Mouse (Mus musculus) neural tube, embryonic 10.5 days (tissue): ENCODE results near the gene Tecpr2.

ENCODE experiments used
- DNase-seq: peaks from one replicate; pipeline ENCODE4 v3.0.0-alpha.2; 2017; ENCODE audit warnings: low spot score; ENCODE audit errors: extremely low spot score

Tecpr2 gene

DNA sequence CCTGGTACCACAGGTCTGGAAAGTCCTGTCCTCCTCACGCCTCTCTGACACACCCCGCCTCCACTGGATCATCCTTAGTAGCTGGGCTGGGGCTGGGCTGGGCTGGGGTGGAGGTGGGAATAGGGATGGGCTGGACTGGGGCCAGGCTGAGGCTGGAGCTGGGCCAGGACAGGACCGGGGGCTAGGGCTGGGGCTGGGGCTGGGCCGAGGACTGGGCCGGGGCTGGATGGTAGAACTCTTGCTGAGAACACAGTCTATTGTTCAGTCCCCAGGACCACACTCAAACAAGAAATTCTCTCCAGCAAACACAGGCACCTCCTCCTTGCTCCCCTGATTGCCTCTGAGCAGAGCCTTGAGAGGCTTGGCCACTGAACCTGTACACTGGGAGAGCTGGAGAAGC lies 117.3 kb downstream of the Tecpr2 start:
- DNase-seq, result no peak

- DNase-seq, result no peak
These were observed 118.4 kb downstream of the Tecpr2 start for GRCm38 (mm10) chr12:111007134-111008103.

DNA sequence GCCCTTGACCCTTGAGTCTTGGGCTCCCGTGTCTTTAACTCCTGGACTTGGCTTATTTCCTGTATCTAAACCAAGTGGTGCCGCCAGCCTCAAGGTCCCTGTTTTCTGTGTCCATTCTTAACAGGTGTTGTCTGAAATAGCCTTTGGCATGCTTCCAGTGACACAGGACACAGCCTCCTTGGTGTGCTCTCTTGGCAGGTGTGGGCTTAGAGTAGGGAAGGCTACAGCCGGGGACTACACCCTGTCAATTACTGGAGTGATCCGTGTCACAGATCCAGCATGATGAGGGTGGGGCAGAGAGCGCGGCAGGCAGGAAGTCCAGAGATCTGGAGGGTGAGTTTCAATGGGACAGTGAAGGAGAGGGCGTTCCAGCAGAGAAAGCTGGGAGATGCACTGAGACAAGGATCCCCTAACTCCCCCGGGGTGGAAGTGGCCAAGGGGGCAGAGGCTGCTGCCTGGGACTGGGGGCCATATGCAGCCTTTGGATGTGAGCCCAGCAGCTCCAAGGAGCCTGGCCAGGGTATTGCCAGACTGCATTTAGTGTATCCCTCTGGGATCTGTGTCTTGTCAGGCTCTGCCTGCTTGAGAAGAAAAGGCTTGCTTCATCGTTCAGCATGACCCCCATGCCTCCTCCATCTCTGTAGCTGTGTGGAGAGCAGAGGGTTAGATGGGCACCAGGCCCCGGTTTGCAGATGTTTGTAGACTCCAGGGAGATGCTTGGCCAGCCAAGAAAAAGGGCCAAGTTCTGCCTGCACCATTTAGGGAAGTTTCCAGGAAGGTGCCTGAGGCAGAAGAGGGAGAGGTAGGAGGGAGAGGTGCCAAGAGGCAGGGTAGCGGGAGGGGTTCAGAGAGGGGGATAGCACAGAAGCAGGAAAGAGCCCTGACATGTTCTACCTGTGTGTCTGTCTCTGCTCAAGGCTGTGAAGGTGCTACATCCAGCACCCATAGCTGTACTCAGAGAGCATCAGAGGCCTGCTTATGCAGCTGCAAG lies 119.7 kb downstream of the Tecpr2 start:
- DNase-seq, result no peak

DNA sequence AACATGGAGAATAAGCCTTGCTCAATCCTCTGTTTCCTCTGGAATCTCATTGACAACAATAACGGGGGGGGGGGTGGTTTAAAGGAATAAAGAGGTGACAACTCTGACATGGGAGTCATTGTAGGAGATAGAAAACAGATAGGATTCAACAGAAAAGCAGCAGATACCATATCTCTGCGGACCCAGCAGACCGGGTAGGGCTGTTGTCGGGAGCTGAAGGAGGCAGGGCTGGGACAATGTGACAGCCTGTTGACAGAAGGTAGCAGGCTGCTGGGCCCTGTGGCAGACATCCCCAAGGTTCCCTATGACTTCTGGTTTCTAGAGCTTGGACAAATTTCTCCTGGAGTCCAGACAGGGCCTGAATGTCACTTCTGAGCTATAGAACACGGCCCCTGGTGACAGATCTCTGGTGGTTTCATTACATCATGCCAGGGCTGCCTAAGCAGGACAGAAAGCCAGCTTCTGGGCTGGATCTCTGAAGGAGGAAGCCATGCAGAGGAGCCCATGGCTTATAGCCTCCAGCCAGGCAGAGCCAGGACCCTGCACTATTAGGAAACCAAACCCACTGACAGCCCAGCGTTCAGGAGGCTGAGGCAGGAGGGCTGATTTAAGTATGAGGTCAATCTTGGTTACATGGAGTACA lies 120.7 kb downstream of the Tecpr2 start:
- DNase-seq, result no peak

DNA sequence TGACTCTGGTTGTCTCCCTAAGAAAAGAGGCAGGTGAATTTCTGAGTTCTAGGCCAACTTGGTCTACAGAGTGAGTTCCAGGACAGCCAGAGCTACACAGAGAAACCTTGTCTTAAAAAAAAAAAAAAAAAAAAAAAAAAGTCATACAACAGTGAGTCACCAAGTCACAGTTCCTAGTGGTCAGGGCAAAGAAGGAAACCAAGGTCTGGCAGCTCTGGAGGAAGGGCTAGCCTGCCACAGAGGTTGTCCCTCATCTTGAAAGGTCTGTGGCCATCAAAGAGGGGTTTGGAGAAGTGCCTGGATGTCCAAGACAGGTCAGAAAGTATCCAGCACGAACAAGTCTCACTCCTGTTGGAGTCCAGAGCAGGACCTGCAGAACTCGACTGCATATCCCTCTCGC lies 127.7 kb downstream of the Tecpr2 start:
- DNase-seq, result no peak

DNA sequence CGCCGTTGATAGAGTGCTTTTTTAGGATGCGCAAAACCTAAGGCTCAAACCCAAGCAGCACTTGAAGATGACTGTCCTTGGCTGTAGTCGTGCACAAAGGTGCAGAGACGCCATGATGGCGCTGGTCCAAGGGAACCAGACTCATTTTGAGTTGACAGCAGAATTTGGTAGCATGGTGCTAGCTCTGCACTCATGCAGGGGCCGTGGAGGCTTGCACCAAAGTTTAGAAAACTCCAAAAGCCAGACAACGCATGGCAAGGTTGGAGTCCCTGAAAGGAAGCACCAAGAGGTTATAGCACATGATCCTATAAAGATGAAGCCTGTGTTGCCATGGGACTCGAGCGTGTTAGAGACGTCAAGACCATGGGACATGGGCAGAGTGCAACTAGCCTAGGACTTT lies 129.0 kb downstream of the Tecpr2 start:
- DNase-seq, result no peak

- no peak for DNase-seq
These were observed 130.0 kb downstream of the Tecpr2 start for GRCm38 (mm10) chr12:111019086-111019485.

DNA sequence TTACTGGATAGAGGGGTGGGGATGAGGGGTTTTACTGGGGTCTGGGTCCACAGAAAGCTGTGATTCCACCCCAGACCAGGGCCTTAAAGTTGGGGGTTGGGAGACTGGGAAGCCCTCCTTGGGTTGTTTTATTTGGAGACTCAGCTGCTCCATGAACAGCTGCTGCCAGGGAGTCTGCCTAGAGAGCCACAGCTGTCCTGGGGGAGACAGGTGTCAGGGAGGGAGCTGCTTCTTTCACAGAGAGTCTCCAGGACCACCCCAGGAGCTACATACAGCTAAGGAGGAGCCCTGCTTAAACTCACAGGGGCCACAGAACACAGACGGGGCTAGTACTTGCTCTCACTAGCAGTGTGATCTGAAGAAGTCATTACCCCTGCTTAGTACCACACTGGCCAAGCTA lies 132.1 kb downstream of the Tecpr2 start:
- no peak for DNase-seq

DNA sequence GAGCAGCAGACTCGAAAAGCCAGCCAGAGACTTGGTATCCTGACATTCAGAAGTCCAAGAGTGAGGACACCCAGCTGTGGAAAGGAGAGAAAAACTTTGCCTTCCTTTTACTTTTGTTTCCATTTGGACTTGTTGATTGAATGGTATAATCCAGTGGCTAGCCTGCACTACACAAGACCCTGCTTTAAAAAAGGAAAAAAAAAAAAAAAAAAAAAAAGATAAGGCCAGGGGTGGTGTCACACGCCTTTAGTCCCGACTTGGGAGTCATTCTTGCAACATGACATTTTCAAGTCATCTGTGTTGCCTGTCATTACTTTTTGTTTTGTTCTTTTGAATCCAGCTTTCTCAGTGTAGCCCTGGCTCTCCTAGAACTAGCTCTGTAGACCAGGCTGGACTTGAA lies 132.5 kb downstream of the Tecpr2 start:
- DNase-seq, result no peak
